Mouse (Mus musculus) midbrain, embryonic 15.5 days (tissue): ENCODE data around the gene Pigm. TPM values are rescaled to one million over a fixed set of nuclear protein-coding genes. Genes with fewer than 3 reads are reported as not detected.

Source experiments
- ATAC-seq: fragments of 200-750 bp; cut with Nextera tagmentation; replicated peaks from 2 replicates; pipeline ENCODE4 v1.8.0; 2017; ENCODE audit warnings: moderate TSS enrichment
- H3K27ac ChIP-seq: fragments of 300-500 bp; sonication (generic); 2 replicates; pipeline ENCODE4 v1.5.1; 2015; ENCODE audit warnings: mild to moderate bottlenecking, inconsistent platforms
- H3K27me3 ChIP-seq: fragments of 300-500 bp; sonication (generic); replicated peaks from 2 replicates; pipeline ENCODE4 v1.6.1; 2015; ENCODE audit warnings: inconsistent platforms
- H3K36me3 ChIP-seq: fragments of 300-500 bp; sonication (generic); replicated peaks from 2 replicates; pipeline ENCODE4 v1.6.1; 2015; ENCODE audit warnings: inconsistent platforms
- H3K4me1 ChIP-seq: fragments of 300-500 bp; sonication (generic); 2 replicates; pipeline ENCODE4 v1.6.1; 2015; ENCODE audit warnings: inconsistent platforms
- H3K4me2 ChIP-seq: fragments of 300-500 bp; sonication (generic); 2 replicates; pipeline ENCODE4 v1.6.1; 2015; ENCODE audit warnings: inconsistent platforms, mild to moderate bottlenecking, moderate library complexity
- H3K4me3 ChIP-seq: fragments of 300-500 bp; sonication (generic); 2 replicates; pipeline ENCODE4 v1.5.1; 2015; ENCODE audit warnings: mild to moderate bottlenecking, inconsistent platforms
- H3K9ac ChIP-seq: fragments of 300-500 bp; sonication (generic); 2 replicates; pipeline ENCODE4 v1.6.1; 2015; ENCODE audit warnings: mild to moderate bottlenecking, inconsistent platforms
- H3K9me3 ChIP-seq: fragments of 300-500 bp; sonication (generic); 2 replicates; pipeline ENCODE4 v1.6.1; 2016; ENCODE audit warnings: inconsistent platforms
- WGBS: fragments of 180-500 bp; shearing (Covaris S2); methylation state at CpG from one replicate; pipeline ENCODE4 v1.1.7; 2015; ENCODE audit warnings: mixed read lengths; 5-methylcytosine and 5-hydroxymethylcytosine counted together
- polyA plus RNA-seq: library from polyadenylated mRNA; unstranded; fragments of >200 nt; fragmentation: Nextera tagmentation; extraction: Ambion mirVana; gene quantifications from 2 replicates; pipeline ENCODE4 v1.2.1, GENCODE M21; 2015

Pigm gene
- polyA plus RNA-seq = 4.0 and 4.1 TPM in 2 replicates

- Histone ChIP-seq H3K36me3 (0 out of 2 replicates have a peak, but pooled peaks cover 5% of the 10 kb centered on the region), H3K27me3 (no peaks in the 10 kb centered on the region), H3K4me1 (peaks cover 45% of the 10 kb centered on the region), H3K4me3 (peak within 1 kb of the TSS; percentile 95), H3K9ac (peak within 1 kb of the TSS; percentile 74), H3K9me3 (no peaks in the 10 kb centered on the region), H3K27ac (peak within 1 kb of the TSS; percentile 78), H3K4me2 (peak within 1 kb of the TSS; percentile 97)
- ATAC-seq = peak; percentile 99
- WGBS = under 1% methylated on average over 39 of the region's 39 CpGs
Measured at GRCm38 (mm10) chr1:172376198-172376667, at the start of gene Pigm. TSS of gene Pigm (plus strand) at chr1:172376546.

- Histone ChIP-seq H3K36me3 (no peaks in the 10 kb centered on the region), H3K9me3 (no peaks in the 10 kb centered on the region), H3K27me3 (peaks cover 6% of the 10 kb centered on the region), H3K4me2 (peak overlapping the region; percentile 82), H3K4me1 (peaks cover 27% of the 10 kb centered on the region), H3K9ac (0 out of 2 replicates have a peak overlapping the region, but pooled peaks have one; percentile 40), H3K4me3 (peak overlapping the region; percentile 47), H3K27ac (no peak overlapping the region)
- no peak for ATAC-seq
- WGBS = 59% methylated on average over 11 of the region's 11 CpGs
Measured at GRCm38 (mm10) chr1:172326684-172327083, 49.7 kb upstream of the Pigm start.

DNA sequence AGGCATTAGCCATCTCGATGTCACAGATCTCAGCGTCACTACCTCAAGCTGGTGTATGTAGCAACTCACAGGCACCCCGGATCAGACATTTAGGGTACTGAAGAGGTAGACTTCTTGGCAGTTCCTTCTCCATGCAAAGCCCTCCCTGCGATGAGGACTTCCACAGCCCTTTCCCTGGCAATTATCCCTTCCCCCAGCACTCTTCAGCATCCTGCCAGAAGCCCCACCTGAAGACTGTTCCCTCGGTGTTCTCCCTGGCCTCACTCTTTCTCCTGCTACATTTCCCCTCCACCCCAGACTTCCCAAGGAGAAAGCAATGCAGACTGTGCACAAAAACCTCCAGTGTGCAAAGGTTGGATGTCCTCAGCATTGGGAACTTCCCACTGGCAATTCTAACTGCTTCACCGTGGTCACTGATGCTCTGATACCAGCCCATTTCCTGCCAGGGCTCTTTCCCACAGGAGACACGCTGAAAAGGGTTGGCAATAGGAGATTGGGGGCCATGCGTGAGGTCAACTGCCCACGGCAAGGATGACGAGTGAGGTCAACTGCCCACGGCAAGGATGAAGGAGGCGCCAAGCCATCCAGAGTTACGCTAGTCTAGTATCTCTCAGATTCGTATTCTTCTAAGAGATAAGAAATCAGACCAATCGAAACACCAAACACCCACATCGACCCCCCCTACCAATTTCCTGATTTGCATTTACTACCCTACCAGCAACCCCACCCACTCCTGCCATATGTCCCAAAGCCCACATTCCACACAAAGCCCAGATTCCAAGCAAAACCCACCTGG lies 48.9 kb upstream of the Pigm start:
- Histone ChIP-seq H3K36me3 (no peaks in the 10 kb centered on the region), H3K9ac (no peak overlapping the region), H3K27me3 (peaks cover 6% of the 10 kb centered on the region), H3K4me2 (0 out of 2 replicates have a peak overlapping the region, but pooled peaks have one; percentile 5), H3K4me3 (no peak overlapping the region), H3K9me3 (no peaks in the 10 kb centered on the region), H3K27ac (no peak overlapping the region), H3K4me1 (peaks cover 27% of the 10 kb centered on the region)
- ATAC-seq = no peak
- 91% methylated on average over 16 of the region's 16 CpGs for WGBS

DNA sequence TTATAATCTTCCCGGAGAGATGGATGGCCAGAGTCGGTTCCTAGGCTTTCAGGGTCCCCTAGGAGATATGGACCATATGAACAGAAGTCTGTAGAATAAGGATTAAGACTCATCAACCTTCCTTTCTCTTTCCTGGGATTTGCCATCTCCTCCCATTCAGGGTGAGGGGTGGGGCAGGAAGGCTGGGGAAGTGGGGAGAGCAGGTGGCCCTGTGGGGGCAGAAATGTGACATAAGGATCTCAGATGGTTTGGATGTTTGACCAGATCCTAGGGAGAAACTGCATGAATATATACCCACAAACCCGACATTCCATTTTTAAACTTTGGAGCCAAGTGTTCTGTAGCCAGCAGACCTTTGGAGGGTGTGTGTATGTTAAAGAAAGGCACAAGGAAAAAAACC lies 48.3 kb upstream of the Pigm start:
- 68% methylated on average over 3 of the region's 3 CpGs for WGBS
- H3K4me3 ChIP-seq = no peak overlapping the region
- peaks cover 23% of the 10 kb centered on the region for H3K4me1 ChIP-seq
- H3K9me3 ChIP-seq = no peaks in the 10 kb centered on the region
- 0 out of 2 replicates have a peak overlapping the region, but pooled peaks have one; percentile 5 for H3K4me2 ChIP-seq
- H3K36me3 ChIP-seq = no peaks in the 10 kb centered on the region
- peaks cover 6% of the 10 kb centered on the region for H3K27me3 ChIP-seq
- no peak overlapping the region for H3K27ac ChIP-seq
- no peak overlapping the region for H3K9ac ChIP-seq
- ATAC-seq = no peak

- ATAC-seq = no peak
- 85% methylated on average over 7 of the region's 7 CpGs for WGBS
- H3K4me1 ChIP-seq = peaks cover 23% of the 10 kb centered on the region
- no peaks in the 10 kb centered on the region for H3K36me3 ChIP-seq
- peak overlapping the region; percentile 69 for H3K4me2 ChIP-seq
- H3K9ac ChIP-seq = peak overlapping the region; percentile 60; the same call in 1 of the 2 replicates
- H3K27me3 ChIP-seq = peaks cover 6% of the 10 kb centered on the region
- H3K9me3 ChIP-seq = no peaks in the 10 kb centered on the region
- H3K4me3 ChIP-seq = peak overlapping the region; percentile 42
- H3K27ac ChIP-seq = no peak overlapping the region
Measured at GRCm38 (mm10) chr1:172328461-172328860, 47.9 kb upstream of the Pigm start.

GRCm38 (mm10) chr1:172329131-172329530 lies 47.2 kb upstream of the Pigm start, which contains the start of gene Kcnj9:
TSS of gene Kcnj9 (minus strand) at chr1:172329318.
- WGBS = 13% methylated on average over 9 of the region's 9 CpGs
- H3K36me3 ChIP-seq = no peaks in the 10 kb centered on the region
- peaks cover 6% of the 10 kb centered on the region for H3K27me3 ChIP-seq

GRCm38 (mm10) chr1:172329616-172330015 lies 46.7 kb upstream of the Pigm start:
- no peak overlapping the region for H3K4me3 ChIP-seq
- WGBS = 64% methylated on average over 6 of the region's 6 CpGs
- H3K27ac ChIP-seq = peak overlapping the region; percentile 61
- H3K4me2 ChIP-seq = peak overlapping the region; percentile 69
- no peak overlapping the region for H3K9ac ChIP-seq
- H3K9me3 ChIP-seq = no peaks in the 10 kb centered on the region
- H3K4me1 ChIP-seq = peaks cover 23% of the 10 kb centered on the region
- ATAC-seq = peak; percentile 52
- peaks cover 6% of the 10 kb centered on the region for H3K27me3 ChIP-seq
- no peaks in the 10 kb centered on the region for H3K36me3 ChIP-seq

More at GRCm38 (mm10) chr1:172329131-172329530, 47.2 kb upstream of the Pigm start, which contains the start of gene Kcnj9:
- H3K4me1 ChIP-seq = peaks cover 23% of the 10 kb centered on the region
- H3K9ac ChIP-seq = peak within 1 kb of the TSS; percentile 60
- H3K4me2 ChIP-seq = peak within 1 kb of the TSS; percentile 69
- ATAC-seq = peak; percentile 93
- peak within 1 kb of the TSS; percentile 42 for H3K4me3 ChIP-seq
- peak within 1 kb of the TSS; percentile 61 for H3K27ac ChIP-seq
- H3K9me3 ChIP-seq = no peaks in the 10 kb centered on the region

DNA sequence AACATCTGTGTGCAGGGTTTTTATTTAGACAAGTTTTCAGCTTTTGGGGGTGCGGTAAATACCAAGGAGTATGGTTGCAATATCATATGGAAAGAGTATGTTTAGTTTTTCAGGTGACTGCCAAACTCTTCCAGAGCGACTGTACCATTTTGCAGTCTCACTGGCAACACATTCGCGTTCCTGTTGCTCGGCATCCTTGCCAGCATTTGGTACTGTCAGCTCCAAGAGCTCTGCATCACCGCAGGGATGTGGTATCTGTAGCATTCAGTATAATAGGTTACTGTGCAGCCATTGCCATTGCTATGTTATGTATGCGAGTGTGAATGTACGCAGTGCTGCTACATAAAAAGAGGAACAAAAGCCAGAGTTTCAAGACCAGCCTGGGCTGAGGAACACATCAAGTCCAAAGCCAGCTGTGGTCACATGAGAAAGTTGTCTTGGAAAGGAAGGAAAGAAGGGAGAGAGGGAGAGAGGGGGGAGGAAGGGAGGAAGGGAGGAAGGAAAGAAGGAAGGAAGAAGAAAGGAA lies 44.9 kb upstream of the Pigm start:
- ATAC-seq = no peak
- 70% methylated on average over 8 of the region's 8 CpGs for WGBS

DNA sequence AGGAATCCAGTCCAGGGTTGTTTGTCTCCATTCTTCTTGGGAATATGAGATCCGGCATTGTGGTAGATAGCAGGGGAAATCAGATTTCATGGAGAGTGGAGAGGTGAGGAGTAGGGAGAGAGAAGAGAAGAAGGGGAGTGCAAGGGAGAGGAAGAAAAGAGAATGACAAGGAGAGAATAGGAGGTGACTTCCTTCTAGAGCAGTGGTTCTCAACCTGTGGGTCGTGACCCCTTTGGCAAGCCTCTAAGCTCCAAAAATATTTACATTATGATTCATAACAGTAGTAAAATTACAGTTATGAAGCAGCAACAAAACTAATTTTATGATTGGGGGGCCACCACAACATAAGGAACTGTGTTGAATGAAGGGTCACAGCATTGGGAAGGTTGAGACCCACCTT lies 43.4 kb upstream of the Pigm start:
- Histone ChIP-seq H3K27ac (no peak overlapping the region), H3K36me3 (no peaks in the 10 kb centered on the region), H3K9me3 (no peaks in the 10 kb centered on the region), H3K4me2 (no peak overlapping the region), H3K4me1 (peaks cover 16% of the 10 kb centered on the region), H3K27me3 (no peaks in the 10 kb centered on the region; the same call in 1 of the 2 replicates), H3K4me3 (no peak overlapping the region), H3K9ac (no peak overlapping the region)
- no peak for ATAC-seq
- WGBS = 90% methylated on average over 2 of the region's 2 CpGs

More for the DNA sequence above, 44.9 kb upstream of the Pigm start:
- H3K4me2 ChIP-seq = no peak overlapping the region
- peaks cover 6% of the 10 kb centered on the region for H3K27me3 ChIP-seq
- H3K36me3 ChIP-seq = no peaks in the 10 kb centered on the region
- H3K4me3 ChIP-seq = no peak overlapping the region
- no peak overlapping the region for H3K9ac ChIP-seq
- H3K4me1 ChIP-seq = peaks cover 16% of the 10 kb centered on the region
- H3K9me3 ChIP-seq = no peaks in the 10 kb centered on the region
- no peak overlapping the region for H3K27ac ChIP-seq

- no peak overlapping the region for H3K9ac ChIP-seq
- H3K9me3 ChIP-seq = no peaks in the 10 kb centered on the region
- 18% methylated on average over 3 of the region's 3 CpGs for WGBS
- H3K4me1 ChIP-seq = peaks cover 14% of the 10 kb centered on the region
- no peak for ATAC-seq
- no peaks in the 10 kb centered on the region for H3K36me3 ChIP-seq
- H3K27ac ChIP-seq = no peak overlapping the region
- H3K4me2 ChIP-seq = no peak overlapping the region
- H3K27me3 ChIP-seq = no peaks in the 10 kb centered on the region; the same call in 1 of the 2 replicates
- no peak overlapping the region for H3K4me3 ChIP-seq
Measured at GRCm38 (mm10) chr1:172333512-172333911, 42.8 kb upstream of the Pigm start.

- Histone ChIP-seq H3K36me3 (no peaks in the 10 kb centered on the region), H3K4me2 (no peak overlapping the region), H3K9ac (no peak overlapping the region), H3K9me3 (no peaks in the 10 kb centered on the region), H3K4me3 (no peak overlapping the region), H3K4me1 (peaks cover 6% of the 10 kb centered on the region), H3K27me3 (peaks cover 5% of the 10 kb centered on the region; the same call in 1 of the 2 replicates), H3K27ac (no peak overlapping the region)
- no peak for ATAC-seq
- 75% methylated on average over 15 of the region's 15 CpGs for WGBS
Measured at GRCm38 (mm10) chr1:172335804-172336203, 40.5 kb upstream of the Pigm start.

- H3K9ac ChIP-seq = no peak overlapping the region
- ATAC-seq = no peak
- H3K27ac ChIP-seq = no peak overlapping the region
- peaks cover 5% of the 10 kb centered on the region for H3K27me3 ChIP-seq
- no peaks in the 10 kb centered on the region for H3K36me3 ChIP-seq
- H3K9me3 ChIP-seq = no peaks in the 10 kb centered on the region
- no peak overlapping the region for H3K4me3 ChIP-seq
- H3K4me1 ChIP-seq = peaks cover 12% of the 10 kb centered on the region
- 35% methylated on average over 2 of the region's 2 CpGs for WGBS
- H3K4me2 ChIP-seq = no peak overlapping the region
Measured at GRCm38 (mm10) chr1:172337411-172338185, 38.7 kb upstream of the Pigm start.
